Comparison of ENCODE assay signal across 15 mouse cellular contexts in genomic region chr7:29022479-29022878, GRCm38 (mm10).
"Had no signal": no experiment of that assay in that cellular context is flagged by ENCODE, and none has a peak within 500 bp of the region (broad histone marks: within the 10 kb centered on the region; RNA-seq: fewer than 3 reads in every experiment).

No protein-coding gene starts in this region.

- H3K4me3 ChIP-seq: liver, embryonic 13.5 days; liver, embryonic 15.5 days; lung, embryonic 15.5 days; midbrain, embryonic 15.5 days; neural tube, embryonic 12.5 days; stomach, embryonic 15.5 days had no signal

- DNase-seq: liver, embryonic 13.5 days; liver, postnatal 0 days; lung, adult 2 months; lung, postnatal 14 days; lung, postnatal 36 days; right cerebral cortex, postnatal 14 days; thymus, adult 2 months; thymus, postnatal 25 days; thymus, postnatal 4 days had no signal

- ATAC-seq: liver, postnatal 0 days; lung, postnatal 0 days; midbrain, embryonic 15.5 days had no signal

- H3K9me3 ChIP-seq: liver, embryonic 13.5 days; liver, embryonic 15.5 days; lung, embryonic 15.5 days; midbrain, embryonic 15.5 days; neural tube, embryonic 12.5 days; stomach, embryonic 15.5 days had no signal

- H3K36me3 ChIP-seq: liver, embryonic 13.5 days; liver, embryonic 15.5 days; lung, embryonic 15.5 days; midbrain, embryonic 15.5 days; neural tube, embryonic 12.5 days; stomach, embryonic 15.5 days had no signal
